Mouse (Mus musculus) lung, embryonic 14.5 days (tissue): ENCODE data around the gene Vwa8. TPM values are rescaled to one million over a fixed set of nuclear protein-coding genes. Genes with fewer than 3 reads are reported as not detected.

Source experiments
- ATAC-seq: fragments of 200-750 bp; cut with Nextera tagmentation; 2 replicates; pipeline ENCODE4 v1.8.0; 2017; ENCODE audit warnings: mild to moderate bottlenecking, moderate TSS enrichment, moderate library complexity; ENCODE audit not compliant: insufficient read depth
- DNase-seq: peaks from one replicate; pipeline ENCODE4 v3.0.0-alpha.2; 2015
- H3K27ac ChIP-seq: fragments of 300-500 bp; sonication (generic); 2 replicates; pipeline ENCODE4 v1.5.1; 2014; ENCODE audit warnings: low read depth, mild to moderate bottlenecking, moderate library complexity
- H3K27me3 ChIP-seq: fragments of 300-500 bp; sonication (generic); 2 replicates; pipeline ENCODE4 v1.6.1; 2014; ENCODE audit warnings: low read length, control low read depth; ENCODE audit not compliant: insufficient read depth
- H3K36me3 ChIP-seq: fragments of 300-500 bp; sonication (generic); 2 replicates; pipeline ENCODE4 v1.6.1; 2014; ENCODE audit warnings: control low read depth; ENCODE audit not compliant: insufficient read depth
- H3K4me1 ChIP-seq: fragments of 300-500 bp; sonication (generic); 2 replicates; pipeline ENCODE4 v1.6.1; 2014; ENCODE audit warnings: antibody characterized with exemption, control low read depth; ENCODE audit not compliant: insufficient read depth
- H3K4me2 ChIP-seq: fragments of 300-500 bp; sonication (generic); 2 replicates; pipeline ENCODE4 v1.6.1; 2014; ENCODE audit warnings: mild to moderate bottlenecking
- H3K4me3 ChIP-seq: fragments of 300-500 bp; sonication (generic); 2 replicates; pipeline ENCODE4 v1.5.1; 2014; ENCODE audit warnings: low read depth, low read length
- H3K9ac ChIP-seq: fragments of 300-500 bp; sonication (generic); 2 replicates; pipeline ENCODE4 v1.6.1; 2014
- H3K9me3 ChIP-seq: fragments of 300-500 bp; sonication (generic); 2 replicates; pipeline ENCODE4 v1.6.1; 2016; ENCODE audit warnings: low read depth, low read length, control low read depth
- CTCF ChIP-seq: IDR thresholded peaks from 2 replicates; pipeline ENCODE4 v1.5.1; 2016; ENCODE audit warnings: antibody characterized with exemption, low read depth
- WGBS: fragments of 180-500 bp; shearing (Covaris S2); extraction: QIAGEN DNeasy Blood & Tissue Kit; methylation state at CpG from one replicate; pipeline ENCODE4 v1.1.7; 2014; 5-methylcytosine and 5-hydroxymethylcytosine counted together
- polyA plus RNA-seq: library from polyadenylated mRNA; unstranded; fragments of >200 nt; fragmentation: Nextera tagmentation; extraction: Ambion mirVana; gene quantifications from 2 replicates; pipeline ENCODE4 v1.2.1, GENCODE M21; 2014

The Vwa8 gene
- polyA plus RNA-seq = 12.5 and 13.9 TPM in 2 replicates

DNA sequence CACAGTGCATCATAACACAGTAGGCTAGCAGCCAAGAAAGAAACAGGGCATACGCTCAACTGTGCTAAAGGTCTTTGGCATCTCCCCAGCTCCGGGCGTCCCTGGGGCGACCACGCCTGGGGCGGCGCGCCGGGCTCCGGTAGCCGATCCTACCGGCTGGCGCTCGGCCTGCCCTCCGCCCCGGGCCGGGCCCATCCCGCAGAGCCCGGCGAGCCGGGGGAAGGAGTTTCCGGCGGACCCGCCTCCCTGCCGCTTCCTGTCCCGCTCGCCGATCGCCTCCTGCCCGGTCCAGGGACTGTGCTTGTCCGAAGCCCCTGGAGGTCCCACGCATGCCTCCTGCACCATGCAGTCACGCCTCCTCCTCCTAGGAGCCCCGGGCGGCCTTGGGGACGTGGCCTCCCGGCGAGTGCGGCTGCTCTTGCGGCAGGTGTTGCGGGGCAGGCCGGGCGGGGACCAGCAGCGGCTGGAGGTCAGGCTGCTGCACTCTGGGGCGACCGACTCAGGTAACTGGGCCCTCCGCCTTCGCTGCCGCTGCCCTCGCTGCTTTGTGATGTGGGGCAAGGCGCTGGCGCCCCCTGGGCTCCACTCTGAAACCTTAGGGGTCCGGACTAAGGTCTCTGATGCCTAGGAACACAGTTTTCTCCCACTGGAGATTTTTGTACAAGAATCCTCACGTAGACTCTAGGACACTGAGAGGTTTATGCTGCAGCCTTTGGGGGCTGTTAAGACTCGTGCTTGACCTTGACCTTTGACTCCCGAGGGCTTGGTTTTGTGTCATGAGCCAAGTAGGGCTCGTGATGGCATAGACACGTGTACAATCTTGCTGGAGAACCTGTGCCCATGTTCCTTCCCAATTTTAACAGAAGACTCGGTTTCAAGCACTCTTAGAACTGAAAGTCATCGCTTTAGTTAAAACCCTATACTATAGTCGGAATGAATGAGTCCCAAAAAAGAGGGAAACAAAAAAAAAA lies at the start of gene Vwa8:
Vwa8 (plus strand) TSS at position 112 of the 971 bp plus-strand sequence.
- 2% methylated on average over 61 of the region's 61 CpGs for whole genome bisulfite sequencing
- H3K36me3 ChIP-seq = no peaks in the 10 kb centered on the region
- H3K9ac ChIP-seq = peak within 1 kb of the TSS; percentile 85
- H3K27me3 ChIP-seq = no peaks in the 10 kb centered on the region
- 0 out of 2 replicates have a peak, but pooled peaks cover 2% of the 10 kb centered on the region for H3K4me1 ChIP-seq
- ATAC-seq = peak; percentile 96
- DNase-seq = peak; percentile 86
- peak within 1 kb of the TSS; percentile 79 for H3K4me2 ChIP-seq
- H3K4me3 ChIP-seq = peak within 1 kb of the TSS; percentile 78
- peak; percentile 64 for TF ChIP-seq CTCF
- no peaks in the 10 kb centered on the region for H3K9me3 ChIP-seq
- H3K27ac ChIP-seq = peak within 1 kb of the TSS; percentile 92

DNA sequence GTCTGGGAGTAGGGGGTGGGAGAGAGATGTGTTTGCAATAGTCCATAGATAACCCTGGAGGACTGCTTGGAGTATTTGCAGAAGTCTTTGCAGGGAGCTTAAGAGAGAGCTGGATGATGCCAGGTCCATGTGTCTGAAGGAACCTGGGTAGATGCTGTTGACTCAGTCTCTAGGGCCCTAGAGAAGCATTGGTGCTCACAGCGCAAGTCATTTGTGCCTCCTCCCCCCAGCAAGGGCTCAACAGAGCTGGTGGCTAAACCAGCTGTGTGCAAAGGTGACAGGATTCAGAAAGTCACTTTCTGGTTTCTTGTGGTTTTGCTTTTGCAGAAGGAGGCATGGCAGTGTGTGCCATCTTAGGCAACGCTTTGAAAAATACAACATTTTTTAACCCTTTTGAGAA lies 46.5 kb upstream of the Vwa8 start:
- Histone ChIP-seq H3K4me2 (no peak overlapping the region), H3K9ac (no peak overlapping the region), H3K27ac (no peak overlapping the region), H3K9me3 (no peaks in the 10 kb centered on the region), H3K4me1 (no peaks in the 10 kb centered on the region), H3K36me3 (no peaks in the 10 kb centered on the region), H3K4me3 (no peak overlapping the region), H3K27me3 (no peaks in the 10 kb centered on the region)
- 73% methylated on average over 2 of the region's 2 CpGs for WGBS
- DNase-seq (no peak), ATAC-seq (peak; percentile 74)
- TF ChIP-seq CTCF = no peak

DNA sequence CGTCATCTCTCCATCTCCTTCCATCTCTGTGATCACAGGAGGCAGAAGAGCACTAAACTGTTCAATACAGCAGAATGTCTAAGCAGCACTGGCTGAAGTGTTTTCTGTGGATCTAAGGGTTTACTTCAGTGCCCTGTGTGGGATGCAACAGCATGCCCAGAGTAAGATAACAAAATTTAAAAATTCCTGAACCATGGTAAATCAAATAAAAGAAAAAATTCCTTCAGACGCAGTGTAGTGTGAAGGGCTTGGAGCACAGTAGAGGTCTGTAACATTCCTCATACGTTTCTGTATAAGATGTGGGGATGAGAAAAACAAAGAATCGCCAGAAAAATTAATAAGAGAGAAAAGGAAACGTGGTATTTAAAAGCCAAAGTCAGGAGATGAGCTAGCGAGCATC lies 44.9 kb upstream of the Vwa8 start:
- Histone ChIP-seq H3K27me3 (no peaks in the 10 kb centered on the region), H3K36me3 (no peaks in the 10 kb centered on the region), H3K27ac (no peak overlapping the region), H3K4me2 (no peak overlapping the region), H3K4me3 (no peak overlapping the region), H3K9me3 (no peaks in the 10 kb centered on the region), H3K9ac (no peak overlapping the region), H3K4me1 (no peaks in the 10 kb centered on the region)
- DNase-seq (no peak), ATAC-seq (no peak)
- TF ChIP-seq CTCF = no peak
- WGBS = 62% methylated on average over 6 of the region's 6 CpGs

DNA sequence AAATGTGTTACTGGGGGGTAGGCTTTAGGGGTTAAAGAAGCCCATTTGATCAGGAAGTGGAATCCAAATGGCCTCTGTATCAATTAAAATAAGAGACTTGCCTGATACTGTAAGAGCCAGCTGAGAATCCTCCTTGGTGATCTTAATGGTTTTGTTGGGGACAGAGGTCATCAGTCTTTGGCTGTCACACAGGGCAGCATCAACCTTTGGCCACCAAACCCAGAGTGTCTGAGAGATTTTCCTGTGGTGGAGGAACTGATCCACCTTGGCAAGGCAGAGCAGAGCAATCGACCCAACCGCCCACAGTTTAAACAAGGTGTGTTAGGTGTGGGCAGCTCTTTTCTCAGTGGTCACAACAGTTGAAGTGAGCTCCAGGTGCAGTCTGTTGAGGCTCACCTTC lies 36.0 kb upstream of the Vwa8 start:
- DNase-seq = no peak
- 80% methylated on average over 2 of the region's 2 CpGs for WGBS

DNA sequence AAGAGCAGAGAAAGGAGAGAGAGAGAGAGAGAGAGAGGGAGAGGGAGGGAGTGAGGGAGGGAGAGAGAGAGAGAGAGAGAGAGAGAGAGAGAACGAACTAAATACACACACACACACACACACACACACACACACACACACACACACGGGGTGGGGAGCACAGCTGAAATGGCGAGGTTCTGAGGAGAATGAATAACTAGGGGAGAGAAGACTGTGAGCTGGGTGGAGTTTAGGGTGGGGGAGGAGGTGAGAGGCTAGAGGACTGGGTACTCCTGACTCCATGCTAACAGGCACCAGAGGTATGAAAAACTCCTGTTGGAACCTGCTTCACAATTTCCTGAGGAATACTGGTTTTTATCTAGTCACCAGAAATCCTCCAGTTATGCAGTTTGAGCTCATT lies 32.4 kb upstream of the Vwa8 start:
- Histone ChIP-seq H3K9me3 (no peaks in the 10 kb centered on the region), H3K9ac (no peak overlapping the region), H3K4me3 (no peak overlapping the region), H3K27ac (no peak overlapping the region), H3K27me3 (no peaks in the 10 kb centered on the region), H3K36me3 (no peaks in the 10 kb centered on the region), H3K4me1 (no peaks in the 10 kb centered on the region), H3K4me2 (no peak overlapping the region)
- no peak for DNase-seq
- 15% methylated on average over 2 of the region's 3 CpGs for WGBS
- no peak for ATAC-seq
- TF ChIP-seq CTCF = no peak

More for the DNA sequence above, 36.0 kb upstream of the Vwa8 start:
- ATAC-seq = no peak
- Histone ChIP-seq H3K9ac (no peak overlapping the region), H3K27ac (no peak overlapping the region), H3K36me3 (no peaks in the 10 kb centered on the region), H3K4me3 (no peak overlapping the region), H3K27me3 (no peaks in the 10 kb centered on the region), H3K4me2 (no peak overlapping the region), H3K9me3 (no peaks in the 10 kb centered on the region), H3K4me1 (no peaks in the 10 kb centered on the region)
- no peak for TF ChIP-seq CTCF

DNA sequence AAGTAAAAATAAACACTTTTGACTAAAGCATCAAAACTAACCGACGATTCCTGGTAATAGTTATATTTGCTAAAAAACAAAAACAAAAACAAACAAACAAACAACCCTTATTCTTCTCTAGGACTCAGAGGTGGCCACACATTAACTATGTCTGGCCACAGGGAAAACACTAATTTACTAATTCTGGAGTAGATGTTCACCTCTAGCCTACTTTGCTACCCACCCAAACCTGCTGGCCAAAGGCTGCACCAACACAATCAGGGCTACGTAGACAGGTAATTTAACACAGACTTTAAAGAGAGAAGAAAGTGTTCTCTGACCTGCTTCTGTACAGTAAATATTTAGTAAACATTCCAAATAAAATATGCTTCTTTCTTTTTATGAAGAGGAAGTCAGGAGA lies 31.2 kb upstream of the Vwa8 start:
- Histone ChIP-seq H3K36me3 (no peaks in the 10 kb centered on the region), H3K4me1 (no peaks in the 10 kb centered on the region), H3K9ac (no peak overlapping the region), H3K27ac (no peak overlapping the region), H3K9me3 (no peaks in the 10 kb centered on the region), H3K27me3 (no peaks in the 10 kb centered on the region), H3K4me2 (no peak overlapping the region), H3K4me3 (no peak overlapping the region)
- no peak for TF ChIP-seq CTCF
- 82% methylated on average over 3 of the region's 3 CpGs for WGBS
- DNase-seq (no peak), ATAC-seq (no peak)

DNA sequence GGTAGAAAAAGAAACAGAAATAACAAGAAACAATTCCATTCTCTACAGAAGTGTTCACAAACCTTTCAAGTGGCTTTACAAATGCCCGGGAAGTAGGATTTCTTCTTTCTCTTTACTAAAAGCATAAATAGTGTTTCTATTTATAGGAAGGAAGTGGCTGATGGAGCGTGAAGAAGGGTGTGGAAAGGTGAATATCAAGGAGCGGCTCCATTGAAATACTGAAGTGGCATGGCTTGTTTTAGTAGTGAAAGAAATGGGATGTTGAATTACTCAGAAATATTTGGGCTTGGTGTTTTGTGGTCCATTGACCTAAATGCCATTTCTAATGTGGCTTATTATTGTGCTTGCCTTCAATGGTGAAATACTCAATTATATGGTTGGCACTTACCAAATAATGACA lies 30.4 kb upstream of the Vwa8 start:
- no peaks in the 10 kb centered on the region for H3K9me3 ChIP-seq
- H3K9ac ChIP-seq = no peak overlapping the region
- no peaks in the 10 kb centered on the region for H3K36me3 ChIP-seq
- no peak overlapping the region for H3K27ac ChIP-seq
- ATAC-seq = no peak
- H3K4me1 ChIP-seq = no peaks in the 10 kb centered on the region
- no peaks in the 10 kb centered on the region for H3K27me3 ChIP-seq
- no peak overlapping the region for H3K4me2 ChIP-seq
- DNase-seq = no peak
- no peak for TF ChIP-seq CTCF
- no peak overlapping the region for H3K4me3 ChIP-seq
- 60% methylated on average over 3 of the region's 3 CpGs for WGBS
